Mouse (Mus musculus): ENCODE data around the gene Vsnl1.

DNA sequence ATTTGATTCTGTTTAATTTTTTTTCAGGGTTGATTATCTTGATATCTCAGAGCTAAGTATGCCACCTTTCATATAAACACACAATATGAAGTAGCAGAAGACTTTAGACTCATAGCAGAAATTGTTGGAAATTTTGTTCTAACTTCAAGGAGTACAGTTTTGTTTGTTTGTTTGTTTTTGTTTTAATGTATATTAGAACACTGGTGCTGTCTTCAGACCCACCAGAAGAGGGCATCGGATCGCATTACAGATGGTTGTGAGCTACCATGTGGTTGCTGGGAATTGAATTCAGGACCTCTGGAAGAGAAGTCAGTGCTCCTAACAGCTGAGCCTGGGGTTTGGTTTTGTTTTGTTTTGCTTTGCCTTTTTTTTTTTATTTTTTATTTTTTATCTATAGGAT, 150.0 kb downstream of the Vsnl1 start:
- TF ChIP-seq CTCF (IDR thresholded peaks at IDR 0.05; ENCODE audit: borderline replicate concordance, insufficient read depth, low read length) (no peak), POLR2A (IDR thresholded peaks at IDR 0.05; ENCODE audit: low read depth, low read length) (no peak)

All from embryonic fibroblast, embryonic 13.5 days (primary cell).